Mouse (Mus musculus): ENCODE data around the gene Syt9. TPM values are rescaled to one million over a fixed set of nuclear protein-coding genes. Genes with fewer than 3 reads are reported as not detected.

Gene Syt9
- total RNA-seq, 2 experiments from 2014 or later, result 8.3 to 10.8 TPM

DNA sequence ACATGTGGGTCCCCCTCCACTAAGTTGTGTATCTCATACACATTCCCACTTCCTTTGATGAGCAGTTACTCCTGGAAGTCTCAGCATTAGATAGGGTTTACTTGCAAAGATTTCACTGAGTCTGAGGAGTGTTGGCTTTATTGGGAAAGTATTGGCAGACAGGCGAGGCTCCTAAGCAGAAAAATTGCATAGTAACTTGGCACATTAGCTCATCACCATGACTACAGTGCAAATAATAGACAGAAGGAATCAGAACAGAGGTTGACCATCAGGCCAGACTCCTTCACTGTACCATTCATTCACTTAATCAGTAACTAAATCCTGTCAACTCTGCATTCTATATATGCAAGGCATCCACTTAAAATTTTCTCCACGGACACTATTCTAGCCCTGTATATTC is 190.1 kb downstream of the Syt9 start:
- Histone ChIP-seq H3K27ac (no peak overlapping the region), H3K4me3 (no peak overlapping the region)
- no peak for DNase-seq (ENCODE audit: extremely low spot score in 1 of 2, low spot score in 2 of 2)
- intact Hi-C loops (cut with DNase I), result no loop called here
- TF ChIP-seq CTCF (IDR thresholded peaks at IDR 0.05), result no peak

GRCm38 (mm10) chr7:107561584-107561983 is 191.1 kb downstream of the Syt9 start:
- intact Hi-C loops (cut with DNase I), result no loop called here
- TF ChIP-seq CTCF (IDR thresholded peaks at IDR 0.05), result no peak
- Histone ChIP-seq H3K4me3 (no peak overlapping the region), H3K27ac (no peak overlapping the region)
- DNase-seq (ENCODE audit: extremely low spot score in 1 of 2, low spot score in 2 of 2), result no peak

- intact Hi-C loops (cut with DNase I), result no loop called here
- Histone ChIP-seq H3K4me3 (no peak overlapping the region), H3K27ac (no peak overlapping the region)
- DNase-seq (ENCODE audit: extremely low spot score in 1 of 2, low spot score in 2 of 2), result no peak
- no peak for TF ChIP-seq CTCF (IDR thresholded peaks at IDR 0.05)
Observed at GRCm38 (mm10) chr7:107563727-107564126, 193.2 kb downstream of the Syt9 start.

- TF ChIP-seq CTCF (IDR thresholded peaks at IDR 0.05), result no peak
- intact Hi-C loops (cut with DNase I), result no loop called here
- H3K4me3 ChIP-seq, result peak within 1 kb of the TSS; percentile 33
- peak within 1 kb of the TSS; percentile 64 for H3K27ac ChIP-seq
- DNase-seq (ENCODE audit: extremely low spot score in 1 of 2, low spot score in 2 of 2), result peak in 1 of 2 experiments; percentile 11
Observed at GRCm38 (mm10) chr7:107567261-107567671, 196.7 kb downstream of the Syt9 start, which contains the start of gene Olfml1. Gene Olfml1 (plus strand): TSS chr7:107567446.

GRCm38 (mm10) chr7:107567674-107568073 is 197.1 kb downstream of the Syt9 start:
- intact Hi-C loops (cut with DNase I), result no loop called here
- DNase-seq (ENCODE audit: extremely low spot score in 1 of 2, low spot score in 2 of 2), result no peak
- H3K4me3 ChIP-seq, result peak overlapping the region; percentile 33
- H3K27ac ChIP-seq, result peak overlapping the region; percentile 64
- no peak for TF ChIP-seq CTCF (IDR thresholded peaks at IDR 0.05)

- Histone ChIP-seq H3K27ac (no peak overlapping the region), H3K4me3 (no peak overlapping the region)
- intact Hi-C loops (cut with DNase I), result no loop called here
- no peak for TF ChIP-seq CTCF (IDR thresholded peaks at IDR 0.05)
- DNase-seq (ENCODE audit: extremely low spot score in 1 of 2, low spot score in 2 of 2), result no peak
Observed at GRCm38 (mm10) chr7:107568971-107569370, 198.4 kb downstream of the Syt9 start.

DNA sequence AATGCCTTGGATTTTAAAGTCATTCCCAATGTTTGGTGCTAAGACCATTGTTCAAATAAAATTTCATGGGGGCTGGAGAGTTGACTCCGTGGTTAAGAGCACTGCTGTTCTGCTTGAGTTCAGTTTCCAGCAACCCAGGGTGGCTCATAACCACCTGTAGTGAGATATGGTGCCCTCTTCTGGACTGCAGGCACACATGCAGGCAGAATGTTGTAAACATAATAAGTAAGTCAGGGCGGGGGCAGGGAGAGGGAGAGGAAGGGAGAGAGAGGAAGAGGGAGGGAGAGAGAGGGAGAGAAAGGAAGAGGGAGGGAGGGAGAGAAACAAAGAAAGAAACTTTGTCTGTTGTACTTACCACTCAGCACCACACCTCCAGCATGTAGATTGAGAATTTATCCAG is 203.3 kb downstream of the Syt9 start:
- DNase-seq (ENCODE audit: extremely low spot score in 1 of 2, low spot score in 2 of 2), result no peak
- intact Hi-C loops (cut with DNase I), result no loop called here
- no peak overlapping the region for H3K4me3 ChIP-seq
- H3K27ac ChIP-seq, result no peak overlapping the region
- TF ChIP-seq CTCF (IDR thresholded peaks at IDR 0.05), result no peak; the same call in 1 of the 2 replicates

DNA sequence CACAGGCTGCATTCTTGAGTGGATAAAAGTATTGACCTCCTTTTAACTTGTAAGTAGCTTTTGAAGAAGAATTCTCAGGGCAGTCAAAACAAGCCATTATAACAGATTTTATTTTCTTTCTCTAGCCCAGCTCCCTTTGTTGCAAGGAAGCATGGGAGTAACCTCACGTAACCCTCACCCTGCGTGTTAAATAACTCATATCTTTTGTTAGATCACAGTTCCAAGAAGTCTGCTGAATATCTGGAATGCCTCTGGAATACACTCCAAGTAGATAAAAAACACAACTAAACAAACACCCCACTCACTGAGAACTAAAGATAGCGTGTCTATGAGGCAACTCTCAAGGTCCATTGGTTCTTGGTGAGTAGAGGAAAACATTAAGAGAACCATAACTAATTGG is 203.7 kb downstream of the Syt9 start:
- Histone ChIP-seq H3K4me3 (no peak overlapping the region), H3K27ac (no peak overlapping the region)
- intact Hi-C loops (cut with DNase I), result no loop called here
- no peak for DNase-seq (ENCODE audit: extremely low spot score in 1 of 2, low spot score in 2 of 2)
- no peak for TF ChIP-seq CTCF (IDR thresholded peaks at IDR 0.05)

GRCm38 (mm10) chr7:107592641-107593040 is 222.1 kb downstream of the Syt9 start:
- no peak overlapping the region for H3K27ac ChIP-seq
- H3K4me3 ChIP-seq, result no peak overlapping the region
- TF ChIP-seq CTCF (IDR thresholded peaks at IDR 0.05), result no peak
- DNase-seq (ENCODE audit: extremely low spot score in 1 of 2, low spot score in 2 of 2), result peak in 1 of 2 experiments; percentile 11
- intact Hi-C loops (cut with DNase I), result no loop called here

DNA sequence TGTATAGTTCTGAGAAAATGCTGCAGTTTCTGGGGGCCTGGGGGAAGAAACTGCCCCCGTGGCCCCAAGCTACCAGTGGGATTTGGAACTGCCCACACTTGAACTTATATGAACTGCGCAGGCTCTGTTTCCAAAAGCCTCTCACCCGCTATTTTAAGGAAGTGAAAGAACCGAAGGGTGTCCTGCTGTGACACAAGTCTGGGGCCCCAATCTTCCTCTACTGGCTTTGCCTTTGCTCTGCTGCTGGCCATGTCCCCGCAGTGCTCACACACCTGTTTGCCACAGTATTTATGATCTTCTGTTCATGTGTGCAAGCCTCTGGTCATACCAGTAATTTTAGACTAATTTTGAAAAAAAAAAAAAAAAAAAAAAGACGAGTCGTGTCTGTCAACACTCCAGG is 223.4 kb downstream of the Syt9 start:
- H3K4me3 ChIP-seq, result no peak overlapping the region
- DNase-seq (ENCODE audit: extremely low spot score in 1 of 2, low spot score in 2 of 2), result no peak
- intact Hi-C loops (cut with DNase I), result no loop called here
- peak overlapping the region; percentile 64; the same call in 1 of the 2 replicates for H3K27ac ChIP-seq
- no peak for TF ChIP-seq CTCF (IDR thresholded peaks at IDR 0.05)

DNA sequence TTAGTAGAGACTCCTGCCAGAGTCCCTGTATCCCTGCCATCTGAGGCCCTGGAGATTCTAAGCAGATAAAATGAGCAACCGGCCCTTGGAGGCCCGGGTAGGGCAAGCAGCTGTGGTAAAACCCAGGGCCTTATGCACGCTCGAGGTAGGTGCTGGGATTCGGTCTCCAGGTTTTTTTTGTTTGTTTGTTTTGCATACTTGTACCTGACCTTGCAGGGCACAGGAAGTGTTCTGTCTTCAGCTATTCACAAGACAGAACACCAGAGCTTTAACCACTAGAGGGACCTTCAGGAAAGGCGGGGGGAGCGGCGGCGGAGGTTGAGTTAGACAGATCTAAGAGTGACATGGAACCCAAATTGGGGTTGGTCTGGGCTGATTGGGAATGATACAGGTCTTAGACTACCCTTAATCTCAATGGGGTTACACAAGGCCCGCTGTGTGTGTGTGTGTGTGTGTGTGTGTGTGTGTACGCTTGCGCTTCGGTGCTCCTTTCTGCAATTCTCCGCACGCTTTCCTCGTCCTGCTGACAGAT is 223.9 kb downstream of the Syt9 start:
- H3K27ac ChIP-seq, result peak overlapping the region; percentile 64
- DNase-seq (ENCODE audit: extremely low spot score in 1 of 2, low spot score in 2 of 2), result peak; percentile 25 to 32
- H3K4me3 ChIP-seq, result peak overlapping the region; percentile 55
- TF ChIP-seq CTCF (IDR thresholded peaks at IDR 0.05), result peak; percentile 66
- intact Hi-C loops (cut with DNase I), result no loop called here

GRCm38 (mm10) chr7:107594857-107595402 is 224.4 kb downstream of the Syt9 start, which contains the start of gene Ppfibp2:
Gene Ppfibp2 (plus strand): TSS chr7:107595207.
- DNase-seq (ENCODE audit: extremely low spot score in 1 of 2, low spot score in 2 of 2), result peak; percentile 76 to 85
- intact Hi-C loops (cut with DNase I), result loop anchor here (5.0 kb wide), 2 partner anchors 62 to 152 kb away; no protein-coding TSS in a partner anchor
- peak within 1 kb of the TSS; percentile 55 for H3K4me3 ChIP-seq
- TF ChIP-seq CTCF (IDR thresholded peaks at IDR 0.05), result no peak
- peak within 1 kb of the TSS; percentile 64 for H3K27ac ChIP-seq

- no peak for DNase-seq (ENCODE audit: extremely low spot score in 1 of 2, low spot score in 2 of 2)
- peak overlapping the region; percentile 55 for H3K4me3 ChIP-seq
- TF ChIP-seq CTCF (IDR thresholded peaks at IDR 0.05), result no peak
- intact Hi-C loops (cut with DNase I), result loop anchor here (5.0 kb wide), 2 partner anchors 62 to 152 kb away; no protein-coding TSS in a partner anchor
- peak overlapping the region; percentile 13; the same call in 1 of the 2 replicates for H3K27ac ChIP-seq
Observed at GRCm38 (mm10) chr7:107595426-107595825, 224.9 kb downstream of the Syt9 start.
